Mouse (Mus musculus) heart, adult 18-20 months (tissue): Measurements from ENCODE around the gene Rtl4. TPM values are rescaled to one million over a fixed set of nuclear protein-coding genes. Genes with fewer than 3 reads are reported as not detected.
A peak's percentile ranks its signal among the peaks of the same experiment; 100 is the strongest.

Experiments
- DNase-seq, 2 experiments: peaks; one replicate each; pipeline ENCODE4 v3.0.0; 2021 to 2022; ENCODE audit warnings: mixed read lengths in 1 of 2
- long read RNA-seq, 2 experiments: library from polyadenylated mRNA; stranded (forward); transcript quantifications; one replicate each; pipeline ENCODE4 v2.0.0; 2021
- microRNA-seq, 2 experiments: library from miRNA; unstranded; fragments of <30 nt; microRNA quantifications; one replicate each; pipeline ENCODE4 v1.2.0; 2022
- total RNA-seq, 2 experiments: library from RNA; stranded (reverse); gene quantifications; 2 replicates each; pipeline ENCODE4 v1.2.3; 2021

The Rtl4 gene
- total RNA-seq: not detected
- long read RNA-seq, experiment 1: 0 reads
- long read RNA-seq, experiment 2: 0 reads

DNA sequence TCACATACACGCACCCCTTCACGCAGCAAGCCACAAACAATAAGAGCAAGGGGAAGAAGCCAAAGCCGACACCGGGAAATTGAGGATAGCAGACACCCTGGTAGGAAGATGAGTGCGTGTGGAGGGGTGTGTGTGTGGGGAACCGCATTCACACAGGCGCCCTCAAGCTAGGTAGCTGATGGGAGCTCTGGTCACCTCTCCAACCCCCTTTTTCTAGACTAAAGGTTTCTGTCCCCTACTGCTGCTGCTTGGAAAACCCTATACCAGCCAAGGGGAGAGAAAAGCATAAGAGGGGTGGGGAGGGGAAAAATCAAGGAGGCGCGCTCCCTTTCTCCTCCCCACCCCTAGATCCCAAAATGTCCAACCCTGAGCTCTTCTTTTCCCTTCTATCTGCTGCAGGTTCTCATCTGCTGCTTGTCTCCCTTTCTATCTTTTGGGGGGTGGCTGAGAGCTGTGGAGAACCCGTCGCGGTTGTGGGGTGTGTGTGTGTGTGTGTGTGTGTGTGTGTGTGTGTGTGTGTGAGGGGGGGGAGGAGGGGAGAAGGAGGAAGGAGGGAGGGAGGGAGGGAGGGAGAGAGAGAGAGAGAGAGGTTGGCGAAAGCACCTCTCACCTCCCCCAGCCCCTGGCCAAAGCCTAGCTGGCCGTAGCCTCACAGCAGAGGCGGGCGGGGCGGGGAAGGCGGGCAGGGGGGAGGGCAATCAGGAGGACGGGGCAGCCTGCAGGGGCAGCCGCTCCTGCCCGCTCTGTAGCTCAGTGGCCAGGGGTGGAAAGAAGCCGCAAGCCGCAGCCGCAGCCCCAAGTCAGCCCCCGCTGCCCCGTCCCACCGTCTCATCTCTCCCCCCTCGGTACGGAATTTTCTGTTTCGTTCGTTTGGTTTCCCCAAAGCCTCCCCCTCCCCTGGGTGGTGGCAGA lies at the start of gene Rtl4:
Rtl4 (plus strand) TSS at position 701 of the 912 bp plus-strand sequence.
- no peak for DNase-seq

DNA sequence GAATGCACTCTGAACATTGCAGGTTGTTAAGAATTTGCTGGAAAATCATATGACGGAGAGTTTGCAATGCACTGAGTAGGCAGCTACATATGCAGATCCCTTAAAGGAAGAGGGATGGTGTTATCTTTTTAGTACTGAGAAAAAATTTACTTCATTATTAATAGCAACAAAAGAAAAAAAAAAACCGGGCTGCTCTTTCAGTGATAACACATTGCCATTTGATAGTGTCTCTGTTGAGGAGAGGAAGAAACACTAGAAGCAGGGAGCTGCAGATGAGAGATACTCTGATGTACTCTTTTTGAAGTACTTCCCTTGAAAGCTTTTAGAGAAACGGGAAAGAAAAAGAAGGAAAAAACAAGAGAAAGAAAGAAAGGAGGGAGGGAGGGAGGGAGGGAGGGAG lies 44.0 kb upstream of the Rtl4 start:
- no peak for DNase-seq

DNA sequence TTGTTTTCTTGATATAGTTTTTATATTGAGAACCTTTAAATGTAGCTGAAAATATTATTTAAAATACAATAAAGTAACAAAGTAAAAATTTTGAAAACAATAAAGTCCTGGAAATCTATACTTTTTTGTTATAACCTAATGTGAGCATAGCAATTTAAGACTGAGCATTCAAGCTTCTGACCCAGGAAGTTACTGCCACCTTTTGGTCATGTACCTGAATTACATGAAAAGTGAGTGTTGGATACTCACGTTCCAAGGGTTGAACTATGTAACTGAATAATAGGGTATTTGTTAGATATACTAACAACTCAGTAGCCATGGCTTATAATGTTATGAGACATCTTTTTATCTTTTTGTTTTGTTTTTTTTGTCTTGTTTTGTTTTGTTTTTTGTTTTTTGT lies 43.3 kb upstream of the Rtl4 start:
- peak in 1 of 2 experiments; percentile 3 for DNase-seq

DNA sequence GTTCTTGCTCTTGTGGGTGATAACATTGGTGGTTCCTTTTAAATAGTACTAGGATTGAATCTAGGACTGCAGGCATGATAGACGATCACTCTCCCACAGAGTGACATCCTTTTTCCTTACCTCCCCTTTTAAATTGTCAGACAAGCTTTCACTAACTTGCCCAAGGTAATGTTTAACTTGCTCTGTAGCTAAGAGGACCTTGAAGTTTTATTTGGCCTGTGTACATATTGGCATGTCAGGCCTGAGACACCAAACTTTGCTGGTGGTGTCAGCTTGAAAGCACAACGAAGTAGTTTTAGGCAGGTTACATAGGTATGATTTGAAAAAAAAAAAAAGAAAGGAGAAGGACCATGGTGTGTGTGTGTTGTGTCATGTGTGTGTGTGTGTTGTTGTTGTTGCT lies 36.5 kb upstream of the Rtl4 start:
- no peak for DNase-seq

DNA sequence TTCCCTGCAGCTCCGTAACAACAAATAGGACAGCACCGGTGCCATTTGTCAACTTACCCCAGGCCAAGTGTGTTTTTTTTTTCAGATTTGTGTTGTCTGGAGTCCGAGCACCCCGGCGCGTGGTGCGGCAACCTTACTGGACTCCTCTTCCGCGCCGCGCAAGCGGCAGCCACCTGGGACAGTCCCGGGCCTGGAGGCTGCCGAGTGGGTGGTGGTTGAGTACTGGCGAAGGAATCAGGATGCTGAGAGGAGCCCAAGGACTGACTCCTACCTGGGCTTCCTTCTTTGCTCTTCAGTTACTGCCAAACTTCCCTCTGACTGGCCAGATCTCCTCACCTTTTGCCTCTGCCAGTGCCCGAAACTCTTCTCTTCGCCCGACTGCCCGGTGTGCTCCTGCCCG lies 965 bp upstream of the Rtl4 start:
- DNase-seq: no peak

DNA sequence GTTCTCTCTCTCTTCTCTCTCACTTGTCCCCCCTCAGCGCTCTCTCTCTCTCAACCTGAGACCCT lies 733 bp upstream of the Rtl4 start, which contains the start of gene Trpc5:
Trpc5 (minus strand) TSS at position 39 of the 65 bp plus-strand sequence.
- no peak for DNase-seq

DNA sequence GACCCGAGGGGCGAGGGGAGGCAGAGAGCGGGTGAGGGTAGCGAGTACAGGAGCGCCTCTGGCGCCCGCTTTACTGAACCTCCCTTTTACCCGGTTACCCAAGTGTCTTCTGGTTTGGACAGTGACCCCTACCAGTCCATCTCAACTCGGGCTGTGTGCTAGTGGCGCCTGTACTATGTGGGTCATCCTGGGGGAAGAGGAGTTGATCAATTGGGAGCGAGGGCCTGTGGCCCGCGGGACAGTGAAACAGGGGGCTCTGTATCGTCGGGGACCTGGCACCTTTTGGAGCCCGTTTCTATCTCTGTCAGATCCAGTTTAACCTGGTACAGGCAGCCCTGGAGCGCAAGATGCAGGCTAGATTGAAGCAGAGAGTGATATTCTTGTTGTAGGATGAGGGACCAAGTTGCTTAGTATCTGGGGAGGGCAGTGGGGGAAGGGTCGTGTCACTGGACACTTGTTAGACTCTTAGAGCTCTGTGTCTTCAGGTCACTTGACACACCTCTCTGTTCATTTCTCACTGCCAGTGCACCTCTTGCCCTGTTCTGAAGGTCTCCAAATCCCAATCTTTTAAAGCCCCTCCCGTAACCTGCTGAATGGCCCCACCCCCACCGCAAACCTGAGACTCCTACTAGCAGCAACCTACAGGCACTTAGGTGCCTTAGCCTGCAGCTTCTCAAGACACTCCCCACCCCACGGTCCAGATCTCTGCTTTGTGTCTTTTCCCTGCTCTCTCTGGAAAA lies 582 bp downstream of the Rtl4 start:
- DNase-seq: no peak

DNA sequence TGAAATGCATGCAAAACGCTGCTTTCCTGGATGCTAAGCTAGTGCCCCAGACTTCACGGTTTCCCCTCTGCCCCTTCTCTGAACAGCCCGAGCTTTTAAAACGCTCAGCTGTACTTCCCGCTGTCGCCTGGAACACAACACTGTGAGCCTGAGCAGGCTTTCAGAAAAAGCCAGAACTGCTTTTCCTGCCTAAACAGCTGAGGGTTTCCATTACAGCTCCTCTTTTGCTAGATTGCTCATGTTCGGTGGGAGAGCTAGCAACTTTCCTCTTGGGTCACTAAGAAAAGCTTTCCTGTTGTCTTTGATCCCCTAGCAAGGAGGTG lies 1.1 kb downstream of the Rtl4 start:
- no peak for DNase-seq

DNA sequence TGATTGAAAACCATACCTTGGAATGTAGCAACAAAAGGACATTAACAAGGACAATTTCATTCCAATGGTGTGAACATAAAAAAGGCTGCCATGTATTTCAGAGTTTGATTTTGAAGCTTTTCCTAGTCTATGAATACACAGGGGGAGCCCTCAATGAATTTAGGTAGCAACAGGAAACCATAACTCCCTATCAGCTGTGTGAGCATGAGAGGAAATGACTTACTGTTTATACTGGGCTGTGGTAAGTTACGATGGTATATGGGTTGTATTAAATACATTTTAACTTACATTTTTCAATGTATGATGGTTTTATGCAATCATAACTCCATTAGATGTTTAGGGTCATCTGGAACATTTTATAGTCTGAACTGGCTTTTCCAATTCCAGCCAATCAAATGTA lies 27.6 kb downstream of the Rtl4 start:
- DNase-seq: no peak

DNA sequence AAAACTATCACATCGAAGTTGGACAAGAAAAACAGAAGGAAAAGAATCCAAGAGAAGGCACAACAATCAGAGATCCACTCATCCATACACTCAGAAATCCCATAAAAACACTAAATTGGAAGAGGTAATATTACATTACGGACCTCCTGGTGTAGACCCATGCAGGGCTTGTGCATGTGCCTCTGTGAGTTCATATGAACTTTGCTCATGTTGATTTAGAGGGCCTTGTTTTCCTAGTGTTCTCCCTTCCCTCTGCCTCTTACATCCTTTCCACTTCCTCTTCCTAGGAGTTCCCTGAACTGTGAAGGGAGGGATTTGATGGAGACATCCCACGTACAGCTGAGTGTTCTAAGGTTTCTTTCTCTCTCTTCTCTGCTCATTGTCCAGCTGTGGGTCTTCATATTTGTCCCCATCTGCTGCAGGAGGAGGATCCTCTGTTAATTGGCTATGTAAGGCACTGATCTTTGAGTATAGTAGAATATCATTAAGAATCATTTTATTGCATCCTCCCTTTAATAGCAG lies 58.9 kb downstream of the Rtl4 start:
- no peak for DNase-seq

DNA sequence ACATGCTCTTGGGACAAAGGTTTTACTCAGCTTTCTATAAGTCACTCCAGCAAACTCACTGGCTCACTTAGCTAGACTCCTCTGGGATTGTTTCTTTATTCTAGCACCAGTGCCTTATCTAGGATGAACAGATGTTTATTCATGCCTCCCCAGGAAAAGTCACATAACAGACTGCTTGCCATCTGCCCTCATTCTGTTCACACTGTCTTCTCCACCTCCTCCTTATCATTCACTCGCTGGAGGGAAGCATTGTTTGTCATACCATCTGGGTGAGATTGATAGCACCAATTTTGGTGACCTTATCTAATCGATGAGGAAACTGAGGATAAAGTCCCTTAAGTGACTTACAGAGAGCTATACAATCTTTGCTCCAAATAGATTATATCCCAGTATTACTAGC lies 298.3 kb downstream of the Rtl4 start:
- DNase-seq: no peak

DNA sequence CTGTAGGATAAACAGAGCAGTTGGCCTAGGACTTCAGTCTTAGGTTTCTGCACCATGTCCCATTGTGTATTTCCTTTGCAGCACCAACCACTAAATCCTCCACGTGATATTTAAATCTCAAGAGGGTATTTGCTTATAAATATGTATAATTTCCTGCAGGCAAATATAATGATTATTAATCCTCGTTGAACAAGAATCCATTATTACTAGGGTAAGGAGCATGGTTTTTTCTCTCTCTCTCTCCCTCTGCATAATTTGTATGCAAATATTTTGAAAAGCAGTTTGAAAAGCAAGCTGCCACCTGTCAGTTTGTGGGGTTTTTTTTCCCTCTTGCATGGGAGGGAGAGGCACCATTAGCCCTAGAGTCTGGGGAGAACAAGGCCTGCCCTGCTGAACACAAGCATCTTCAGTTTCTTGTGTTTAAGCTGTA lies 376.8 kb downstream of the Rtl4 start:
- DNase-seq: no peak

DNA sequence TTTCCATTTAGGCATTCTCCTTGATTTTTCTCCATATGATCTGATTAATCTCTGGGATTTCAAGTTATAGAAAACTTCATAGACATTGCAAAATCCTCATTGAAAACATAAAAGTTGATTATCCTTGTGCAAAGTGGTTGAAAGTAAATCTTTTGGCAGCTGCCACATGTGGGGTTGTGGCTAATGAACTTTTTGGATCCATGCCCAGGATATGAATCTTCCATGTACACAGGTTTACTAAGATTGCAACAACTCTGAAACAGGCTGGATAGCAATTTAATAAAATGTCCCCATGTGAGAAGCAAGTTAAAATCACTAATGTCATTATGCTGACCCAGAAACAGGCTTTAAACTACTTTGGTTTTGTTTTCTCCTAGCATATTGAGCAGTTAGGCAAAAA lies 401.1 kb downstream of the Rtl4 start:
- no peak for DNase-seq

DNA sequence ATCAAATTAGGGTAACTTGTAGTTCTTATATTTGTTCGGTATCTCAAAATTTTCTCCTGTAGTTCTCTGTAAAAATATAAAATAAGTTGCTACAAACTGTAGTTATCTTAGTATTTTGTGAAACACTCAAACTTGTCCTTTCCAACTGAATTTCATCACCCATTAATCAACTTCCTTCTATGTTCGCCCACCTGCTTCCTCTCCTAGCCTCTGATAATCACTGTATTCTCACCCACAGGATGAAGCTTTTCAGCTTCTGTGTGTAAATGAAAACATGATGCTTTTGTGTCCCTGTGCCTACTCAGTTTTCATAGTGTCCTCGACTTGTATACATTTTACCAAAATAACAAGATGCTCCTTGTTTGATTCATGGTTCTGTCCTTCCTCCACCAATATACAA lies 401.7 kb downstream of the Rtl4 start:
- no peak for DNase-seq

DNA sequence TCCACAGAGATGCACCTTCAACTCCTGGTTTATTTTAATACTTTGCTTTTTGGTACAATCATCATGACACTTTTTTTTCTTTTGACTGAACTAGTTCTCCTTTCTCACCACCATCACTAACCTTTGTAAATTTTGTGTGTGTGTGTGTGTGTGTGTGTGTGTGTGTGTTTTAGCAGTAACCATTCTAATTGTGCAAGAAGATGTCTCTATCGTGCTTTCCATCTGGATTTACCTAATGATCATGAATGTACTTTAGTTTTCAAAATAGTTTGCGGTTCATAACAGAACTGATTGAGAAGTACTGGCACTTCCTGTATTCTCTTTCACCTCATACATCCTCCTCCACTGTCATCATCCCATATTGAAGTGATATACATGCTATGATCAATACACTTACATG lies 402.3 kb downstream of the Rtl4 start:
- no peak for DNase-seq

Small RNA genes within 50 kb of the gene (microRNA-seq; reads per million reads assigned to microRNA genes)
- gene Mir3472: 0 reads per million in 2 experiments

Other genes starting within 250 kb of the Rtl4 start
- not detected for gene Trpc5os, start 232.3 kb upstream of the Rtl4 start, total RNA-seq
- gene Trpc5, start 727 bp upstream of the Rtl4 start, total RNA-seq: not detected